In the genomic region with DNA sequence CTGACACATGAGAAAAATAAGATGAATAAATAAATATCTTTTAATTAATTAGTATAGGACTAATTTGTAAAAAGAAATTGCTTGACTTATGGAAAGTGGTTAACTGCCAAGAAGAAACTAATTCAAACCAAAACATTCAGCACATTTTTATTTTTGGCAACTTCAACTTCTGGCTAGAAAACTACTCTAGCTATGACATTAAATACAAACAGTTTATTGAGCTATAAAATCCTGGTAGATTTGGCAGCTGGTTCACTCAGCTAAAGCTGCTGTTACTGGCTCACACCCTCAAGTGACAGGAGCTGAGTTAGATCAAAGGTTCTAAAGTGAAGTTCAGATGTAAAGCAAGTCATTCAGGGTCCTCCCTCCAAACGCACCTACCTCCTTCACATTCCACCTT, we compare ENCODE assay signal across 28 mouse cellular contexts. TPM values are rescaled to one million over a fixed set of nuclear protein-coding genes. Genes with fewer than 3 reads are reported as not detected.
A peak's percentile ranks its signal among the peaks of the same experiment; 100 is the strongest.
DNase-seq lines count a peak whose midpoint lies in the region; ATAC-seq and TF ChIP-seq lines count a peak whose summit lies in the region.
"Had no signal": no experiment of that assay in that cellular context is flagged by ENCODE, and none has a peak within 500 bp of the region (broad histone marks: within the 10 kb centered on the region; RNA-seq: fewer than 3 reads in every experiment).

No protein-coding gene starts in this region.

- TF ChIP-seq POLR2A in limb, embryonic 14.5 days (IDR thresholded peaks at IDR 0.05; ENCODE audit: borderline replicate concordance, extremely low read depth, insufficient read depth, insufficient read length): no peak

- peak; percentile 56 for DNase-seq in forebrain, embryonic 14.5 days (ENCODE audit: low spot score)
- DNase-seq in limb, embryonic 14.5 days (ENCODE audit: low spot score): peak; percentile 58
- DNase-seq in limb, embryonic 10.5 days (ENCODE audit: low spot score): no peak
- DNase-seq in brain, adult 2 months (ENCODE audit: low read depth, low spot score): peak; percentile 12
- DNase-seq: adrenal gland, adult 8-10 months; adrenal gland, postnatal 14 days; adrenal gland, postnatal 36 days; B cell, adult 2 months; cerebellum, adult 11 months; cerebellum, adult 18-20 months; cerebellum, adult 8-10 months; cerebellum, adult 9-11 months; cerebellum, postnatal 14 days; cerebellum, postnatal 36 days; embryo, embryonic 11 days had no signal

- H3K4me3 ChIP-seq in forebrain, embryonic 14.5 days (ENCODE audit: low read depth, low read length): no peak overlapping the region
- H3K4me3 ChIP-seq in forebrain, embryonic 15.5 days: no peak overlapping the region
- H3K4me3 ChIP-seq in limb, embryonic 14.5 days (replicated peaks; ENCODE audit: low read length): no peak overlapping the region
- no peak overlapping the region for H3K4me3 ChIP-seq in limb, embryonic 10.5 days
- H3K4me3 ChIP-seq in brown adipose tissue, adult 24 weeks (ENCODE audit: insufficient read depth, low read depth, low read length): no peak overlapping the region
- H3K4me3 ChIP-seq: embryonic facial prominence, embryonic 13.5 days; embryonic facial prominence, embryonic 15.5 days; erythroblast, embryonic 14.5 days; forebrain, embryonic 10.5 days; forebrain, embryonic 12.5 days had no signal

- H3K9me3 ChIP-seq in forebrain, embryonic 14.5 days (replicated peaks; ENCODE audit: control insufficient read depth, low read length): no peaks in the 10 kb centered on the region
- no peaks in the 10 kb centered on the region for H3K9me3 ChIP-seq in forebrain, embryonic 15.5 days
- no peaks in the 10 kb centered on the region for H3K9me3 ChIP-seq in limb, embryonic 14.5 days (ENCODE audit: control insufficient read depth, low read length)
- no peaks in the 10 kb centered on the region for H3K9me3 ChIP-seq in limb, embryonic 10.5 days (replicated peaks)
- H3K9me3 ChIP-seq: embryonic facial prominence, embryonic 13.5 days; embryonic facial prominence, embryonic 15.5 days; forebrain, embryonic 10.5 days; G1E had no signal

- no peak overlapping the region for H3K9ac ChIP-seq in forebrain, embryonic 14.5 days (ENCODE audit: low read length)
- no peak overlapping the region for H3K9ac ChIP-seq in forebrain, embryonic 15.5 days (replicated peaks)
- no peak overlapping the region for H3K9ac ChIP-seq in limb, embryonic 14.5 days (ENCODE audit: low read depth, low read length, severe bottlenecking)
- H3K9ac ChIP-seq: embryonic facial prominence, embryonic 13.5 days; embryonic facial prominence, embryonic 15.5 days; forebrain, embryonic 12.5 days had no signal

- no peak overlapping the region for H3K27ac ChIP-seq in forebrain, embryonic 14.5 days (ENCODE audit: low read depth, low read length)
- no peak overlapping the region for H3K27ac ChIP-seq in forebrain, embryonic 15.5 days (replicated peaks)
- no peak overlapping the region for H3K27ac ChIP-seq in limb, embryonic 14.5 days (replicated peaks; ENCODE audit: low read depth, low read length)
- no peak overlapping the region for H3K27ac ChIP-seq in limb, embryonic 10.5 days
- H3K27ac ChIP-seq in brown adipose tissue, adult 24 weeks (replicated peaks; ENCODE audit: low read depth, low read length): 0 out of 2 replicates have a peak overlapping the region, but pooled peaks have one; percentile 3
- H3K27ac ChIP-seq: embryonic facial prominence, embryonic 13.5 days; embryonic facial prominence, embryonic 15.5 days; forebrain, embryonic 10.5 days; forebrain, embryonic 12.5 days had no signal

- ATAC-seq in forebrain, embryonic 14.5 days: no peak
- no peak for ATAC-seq in forebrain, embryonic 15.5 days (replicated peaks)
- ATAC-seq in limb, embryonic 14.5 days (ENCODE audit: low FRiP score, low read depth): no peak
- ATAC-seq in monocyte, adult 5-6 weeks (replicated peaks; ENCODE audit: insufficient number of reproducible peaks, low FRiP score, low TSS enrichment, poor library complexity, severe bottlenecking): no peak
- ATAC-seq: activated CD4-positive, CD25-positive, alpha-beta regulatory T cell, adult 4 months; CD4-positive, CD25-positive, alpha-beta regulatory T cell, adult 4 months; Patski had no signal

- H3K27me3 ChIP-seq in forebrain, embryonic 14.5 days (replicated peaks; ENCODE audit: control insufficient read depth, insufficient read depth, low read length): no peaks in the 10 kb centered on the region
- H3K27me3 ChIP-seq in forebrain, embryonic 15.5 days: no peaks in the 10 kb centered on the region
- H3K27me3 ChIP-seq in limb, embryonic 14.5 days (ENCODE audit: control insufficient read depth, insufficient read depth, low read length): no peaks in the 10 kb centered on the region
- H3K27me3 ChIP-seq in limb, embryonic 10.5 days (ENCODE audit: low read depth, poor library complexity, severe bottlenecking): no peaks in the 10 kb centered on the region
- H3K27me3 ChIP-seq: CH12.LX; embryonic facial prominence, embryonic 13.5 days; embryonic facial prominence, embryonic 15.5 days; forebrain, embryonic 12.5 days; Patski had no signal

- no peak overlapping the region for H3K4me2 ChIP-seq in forebrain, embryonic 14.5 days (ENCODE audit: low read length)
- H3K4me2 ChIP-seq in forebrain, embryonic 15.5 days (replicated peaks): no peak overlapping the region
- no peak overlapping the region for H3K4me2 ChIP-seq in limb, embryonic 14.5 days (replicated peaks; ENCODE audit: low read depth, low read length, severe bottlenecking)
- H3K4me2 ChIP-seq: embryonic facial prominence, embryonic 13.5 days; embryonic facial prominence, embryonic 15.5 days; forebrain, embryonic 12.5 days had no signal

- peaks cover 10% of the 10 kb centered on the region for H3K4me1 ChIP-seq in forebrain, embryonic 14.5 days (ENCODE audit: control insufficient read depth, insufficient read depth, low read length)
- H3K4me1 ChIP-seq in forebrain, embryonic 15.5 days: peaks cover 16% of the 10 kb centered on the region
- peaks cover 13% of the 10 kb centered on the region for H3K4me1 ChIP-seq in limb, embryonic 14.5 days (ENCODE audit: control insufficient read depth, insufficient read depth, low read length)
- peaks cover 10% of the 10 kb centered on the region for H3K4me1 ChIP-seq in limb, embryonic 10.5 days
- no peaks in the 10 kb centered on the region; the same call in 1 of the 2 replicates for H3K4me1 ChIP-seq in brown adipose tissue, adult 24 weeks (ENCODE audit: control insufficient read depth, insufficient read depth, insufficient read length, low read length)

- H3K36me3 ChIP-seq in forebrain, embryonic 14.5 days (ENCODE audit: control insufficient read depth, insufficient read depth, low read length): no peaks in the 10 kb centered on the region
- H3K36me3 ChIP-seq in forebrain, embryonic 15.5 days: no peaks in the 10 kb centered on the region
- H3K36me3 ChIP-seq in limb, embryonic 14.5 days (ENCODE audit: control insufficient read depth, insufficient read depth, low read length): no peaks in the 10 kb centered on the region
- no peaks in the 10 kb centered on the region for H3K36me3 ChIP-seq in limb, embryonic 10.5 days
- H3K36me3 ChIP-seq: embryonic facial prominence, embryonic 15.5 days; forebrain, embryonic 10.5 days; forebrain, embryonic 12.5 days had no signal

- WGBS in forebrain, embryonic 14.5 days: 71% methylated on average over 1 of the region's 1 CpGs
- WGBS in forebrain, embryonic 15.5 days: 74% methylated on average over 1 of the region's 1 CpGs
- 49% methylated on average over 1 of the region's 1 CpGs for WGBS in limb, embryonic 14.5 days
- WGBS in limb, embryonic 10.5 days: 82% methylated on average over 1 of the region's 1 CpGs

RNA-seq across cellular contexts. Expression of gene Fam126b, which starts 3.5 kb away (rescaled TPM):
- 10.5 and 14.4 TPM in 2 replicates for polyA plus RNA-seq in forebrain, embryonic 14.5 days (2014; fragmentation: Nextera tagmentation; extraction: Ambion mirVana)
- polyA plus RNA-seq in forebrain, embryonic 15.5 days (2015; fragmentation: Nextera tagmentation; extraction: Ambion mirVana): 13.2 and 13.7 TPM in 2 replicates
- 3.1 and 3.2 TPM in 2 replicates for polyA plus RNA-seq in limb, embryonic 14.5 days (2012; rRNA removed)
- polyA plus RNA-seq in limb, embryonic 14.5 days (2014; fragmentation: Nextera tagmentation; extraction: Ambion mirVana): 7.2 and 8.9 TPM in 2 replicates
- polyA plus RNA-seq in limb, embryonic 10.5 days (2016; fragmentation: Nextera tagmentation; extraction: Ambion mirVana): 4.8 and 6.0 TPM in 2 replicates
- 25.8 and 36.1 TPM in 2 replicates for polyA plus RNA-seq in brown adipose tissue, adult 24 weeks (2012; ENCODE audit: insufficient read depth, insufficient read length, missing spikeins)
- total RNA-seq in monocyte, adult 5-6 weeks (2017): 11.6 to 17.6 TPM (median 14.9 TPM) in 3 replicates

RNA-seq across cellular contexts. Expression of gene Ndufb3, which starts 3.6 kb away (rescaled TPM):
- 175 and 197 TPM in 2 replicates for polyA plus RNA-seq in forebrain, embryonic 14.5 days (2014; fragmentation: Nextera tagmentation; extraction: Ambion mirVana)
- 168 and 183 TPM in 2 replicates for polyA plus RNA-seq in forebrain, embryonic 15.5 days (2015; fragmentation: Nextera tagmentation; extraction: Ambion mirVana)
- 97.4 and 136 TPM in 2 replicates for polyA plus RNA-seq in limb, embryonic 14.5 days (2012; rRNA removed)
- 149 and 164 TPM in 2 replicates for polyA plus RNA-seq in limb, embryonic 14.5 days (2014; fragmentation: Nextera tagmentation; extraction: Ambion mirVana)
- polyA plus RNA-seq in limb, embryonic 10.5 days (2016; fragmentation: Nextera tagmentation; extraction: Ambion mirVana): 140 and 144 TPM in 2 replicates
- polyA plus RNA-seq in brown adipose tissue, adult 24 weeks (2012; ENCODE audit: insufficient read depth, insufficient read length, missing spikeins): 1,018 and 1,120 TPM in 2 replicates
- total RNA-seq in monocyte, adult 5-6 weeks (2017): 33.6 to 51.9 TPM (median 45.8 TPM) in 3 replicates
